Mouse (Mus musculus) cerebellum, adult 2 months (tissue): Measurements from ENCODE around the gene Lin7c. TPM values are rescaled to one million over a fixed set of nuclear protein-coding genes. Genes with fewer than 3 reads are reported as not detected.

Source experiments
- DNase-seq, 2 experiments: peaks; one replicate each; pipeline ENCODE4 v3.0.0; 2021
- H3K27ac ChIP-seq: fragments of 200-500 bp; 2 replicates; pipeline ENCODE4 v1.5.1; 2012; ENCODE audit warnings: low read length, control low read depth, inconsistent platforms; ENCODE audit not compliant: insufficient read depth
- H3K27me3 ChIP-seq: fragments of 200-500 bp; 2 replicates; pipeline ENCODE4 v1.6.1; 2012; ENCODE audit warnings: inconsistent platforms, mild to moderate bottlenecking, low read length, moderate library complexity; ENCODE audit not compliant: control insufficient read depth, insufficient read depth
- H3K4me1 ChIP-seq: fragments of 200-500 bp; 2 replicates; pipeline ENCODE4 v1.6.1; 2011; ENCODE audit warnings: low read length; ENCODE audit not compliant: control insufficient read depth, insufficient read depth
- H3K4me3 ChIP-seq: fragments of 200-500 bp; replicated peaks from 2 replicates; pipeline ENCODE3; 2011; ENCODE audit warnings: mild to moderate bottlenecking, low read depth, low read length, control low read depth; ENCODE audit not compliant: insufficient read depth
- CTCF ChIP-seq: fragments of 200-500 bp; IDR thresholded peaks from 2 replicates; pipeline ENCODE4 v1.5.1; 2011; ENCODE audit warnings: low read depth, mild to moderate bottlenecking, control low read depth, low read length, moderate library complexity, borderline replicate concordance; ENCODE audit not compliant: insufficient read depth
- POLR2A ChIP-seq: fragments of 200-500 bp; IDR thresholded peaks from 2 replicates; pipeline ENCODE4 v1.6.1; 2011; ENCODE audit warnings: low read length, control low read depth, borderline replicate concordance; ENCODE audit not compliant: insufficient read depth
- WGBS: fragments of 180-500 bp; shearing (Covaris S2); methylation state at CpG from one replicate; pipeline ENCODE4 v1.1.7; 2018; 5-methylcytosine and 5-hydroxymethylcytosine counted together
- polyA plus RNA-seq: library from polyadenylated mRNA; depleted of rRNA; stranded (reverse); fragments of >200 nt; gene quantifications from 2 replicates; pipeline ENCODE4 v1.2.3, GENCODE M21; 2012

Lin7c gene
- polyA plus RNA-seq, 1 experiment: 35.5 TPM

GRCm38 (mm10) chr2:109934086-109934485 lies 43.4 kb downstream of the Lin7c start:
- Histone ChIP-seq H3K27ac (no peak overlapping the region), H3K4me3 (no peak overlapping the region), H3K4me1 (peaks cover 28% of the 10 kb centered on the region), H3K27me3 (no peaks in the 10 kb centered on the region)
- WGBS: 46% methylated on average over 4 of the region's 4 CpGs
- TF ChIP-seq CTCF (no peak), POLR2A (no peak)
- no peak for DNase-seq

- no peak overlapping the region for H3K4me3 ChIP-seq
- DNase-seq: no peak
- no peak for TF ChIP-seq POLR2A
- no peak for TF ChIP-seq CTCF
- H3K27ac ChIP-seq: no peak overlapping the region
- 98% methylated on average over 3 of the region's 3 CpGs for WGBS
- peaks cover 22% of the 10 kb centered on the region for H3K4me1 ChIP-seq
- H3K27me3 ChIP-seq: no peaks in the 10 kb centered on the region
These were observed 44.5 kb downstream of the Lin7c start for GRCm38 (mm10) chr2:109935194-109935593.

- no peak for DNase-seq
- 76% methylated on average over 11 of the region's 11 CpGs for WGBS
- no peak overlapping the region for H3K4me3 ChIP-seq
- no peaks in the 10 kb centered on the region for H3K27me3 ChIP-seq
- peaks cover 19% of the 10 kb centered on the region for H3K4me1 ChIP-seq
- TF ChIP-seq CTCF (no peak), POLR2A (no peak)
- no peak overlapping the region for H3K27ac ChIP-seq
These were observed 45.2 kb downstream of the Lin7c start for GRCm38 (mm10) chr2:109935754-109936409.

GRCm38 (mm10) chr2:109936410-109936755 lies 45.7 kb downstream of the Lin7c start:
- DNase-seq: no peak
- WGBS: 64% methylated on average over 2 of the region's 2 CpGs
- Histone ChIP-seq H3K4me1 (peaks cover 19% of the 10 kb centered on the region), H3K27ac (no peak overlapping the region), H3K27me3 (no peaks in the 10 kb centered on the region), H3K4me3 (no peak overlapping the region)
- TF ChIP-seq POLR2A (no peak), CTCF (no peak)

GRCm38 (mm10) chr2:109941973-109942444 lies 51.4 kb downstream of the Lin7c start:
- Histone ChIP-seq H3K4me3 (no peak overlapping the region), H3K4me1 (peaks cover 14% of the 10 kb centered on the region), H3K27ac (no peak overlapping the region), H3K27me3 (no peaks in the 10 kb centered on the region)
- DNase-seq: no peak
- 54% methylated on average over 5 of the region's 5 CpGs for WGBS
- TF ChIP-seq POLR2A (no peak), CTCF (no peak)

- WGBS: 83% methylated on average over 8 of the region's 8 CpGs
- Histone ChIP-seq H3K4me1 (peaks cover 14% of the 10 kb centered on the region), H3K27me3 (no peaks in the 10 kb centered on the region), H3K27ac (no peak overlapping the region; the same call in 1 of the 2 replicates), H3K4me3 (no peak overlapping the region)
- TF ChIP-seq CTCF (no peak), POLR2A (no peak)
- no peak for DNase-seq
These were observed 52.3 kb downstream of the Lin7c start for GRCm38 (mm10) chr2:109942810-109943570.

GRCm38 (mm10) chr2:109944995-109945394 lies 54.3 kb downstream of the Lin7c start:
- no peak for DNase-seq
- Histone ChIP-seq H3K27me3 (no peaks in the 10 kb centered on the region), H3K4me1 (peaks cover 18% of the 10 kb centered on the region), H3K27ac (no peak overlapping the region), H3K4me3 (no peak overlapping the region)
- WGBS: 62% methylated on average over 9 of the region's 9 CpGs
- no peak for TF ChIP-seq POLR2A
- no peak for TF ChIP-seq CTCF

GRCm38 (mm10) chr2:109945532-109945931 lies 54.9 kb downstream of the Lin7c start:
- no peaks in the 10 kb centered on the region for H3K27me3 ChIP-seq
- H3K4me1 ChIP-seq: peaks cover 18% of the 10 kb centered on the region
- DNase-seq: no peak
- H3K27ac ChIP-seq: no peak overlapping the region
- TF ChIP-seq POLR2A: no peak
- TF ChIP-seq CTCF: no peak
- 52% methylated on average over 4 of the region's 4 CpGs for WGBS
- no peak overlapping the region for H3K4me3 ChIP-seq
